Mouse (Mus musculus) intestine, embryonic 14.5 days (tissue): Measurements from ENCODE around the gene Chst13. TPM values are rescaled to one million over a fixed set of nuclear protein-coding genes. Genes with fewer than 3 reads are reported as not detected.

Experiments
- ATAC-seq: fragments of 200-750 bp; cut with Nextera tagmentation; replicated peaks from 2 replicates; pipeline ENCODE4 v1.8.0; 2017; ENCODE audit warnings: low read depth, moderate number of reproducible peaks, moderate TSS enrichment, moderate library complexity; ENCODE audit not compliant: low FRiP score, low TSS enrichment
- DNase-seq: peaks from one replicate; pipeline ENCODE4 v3.0.0-alpha.2; 2018; ENCODE audit warnings: low spot score
- H3K27ac ChIP-seq: fragments of 300-500 bp; sonication (generic); 2 replicates; pipeline ENCODE4 v1.5.1; 2014; ENCODE audit warnings: low read depth, mild to moderate bottlenecking, control low read depth
- H3K27me3 ChIP-seq: fragments of 300-500 bp; sonication (generic); replicated peaks from 2 replicates; pipeline ENCODE4 v1.6.1; 2014; ENCODE audit warnings: low read length, control low read depth; ENCODE audit not compliant: control insufficient read depth, insufficient read depth
- H3K36me3 ChIP-seq: fragments of 300-500 bp; sonication (generic); 2 replicates; pipeline ENCODE4 v1.6.1; 2014; ENCODE audit warnings: low read length, control low read depth; ENCODE audit not compliant: control insufficient read depth, insufficient read depth
- H3K4me1 ChIP-seq: fragments of 300-500 bp; sonication (generic); replicated peaks from 2 replicates; pipeline ENCODE4 v1.6.1; 2014; ENCODE audit warnings: low read length, control low read depth, mixed read lengths; ENCODE audit not compliant: control insufficient read depth, insufficient read depth
- H3K4me2 ChIP-seq: fragments of 300-500 bp; sonication (generic); 2 replicates; pipeline ENCODE4 v1.6.1; 2014; ENCODE audit warnings: low read length
- H3K4me3 ChIP-seq: fragments of 300-500 bp; sonication (generic); 2 replicates; pipeline ENCODE4 v1.5.1; 2014; ENCODE audit warnings: low read depth, low read length, control low read depth, mixed read lengths
- H3K9ac ChIP-seq: fragments of 300-500 bp; sonication (generic); 2 replicates; pipeline ENCODE4 v1.6.1; 2014; ENCODE audit warnings: mild to moderate bottlenecking, low read length
- H3K9me3 ChIP-seq: fragments of 300-500 bp; sonication (generic); 2 replicates; pipeline ENCODE4 v1.6.1; 2016; ENCODE audit warnings: low read length, control low read depth; ENCODE audit not compliant: control insufficient read depth
- WGBS: fragments of 180-500 bp; shearing (Covaris S2); extraction: QIAGEN DNeasy Blood & Tissue Kit; methylation state at CpG from one replicate; pipeline ENCODE4 v1.1.7; 2014; 5-methylcytosine and 5-hydroxymethylcytosine counted together
- polyA plus RNA-seq: library from polyadenylated mRNA; unstranded; fragments of >200 nt; fragmentation: Nextera tagmentation; extraction: Ambion mirVana; gene quantifications from 2 replicates; pipeline ENCODE4 v1.2.1, GENCODE M21; 2014

Chst13 gene
- polyA plus RNA-seq, 1 experiment from 2014 or later: 0.46 TPM

DNA sequence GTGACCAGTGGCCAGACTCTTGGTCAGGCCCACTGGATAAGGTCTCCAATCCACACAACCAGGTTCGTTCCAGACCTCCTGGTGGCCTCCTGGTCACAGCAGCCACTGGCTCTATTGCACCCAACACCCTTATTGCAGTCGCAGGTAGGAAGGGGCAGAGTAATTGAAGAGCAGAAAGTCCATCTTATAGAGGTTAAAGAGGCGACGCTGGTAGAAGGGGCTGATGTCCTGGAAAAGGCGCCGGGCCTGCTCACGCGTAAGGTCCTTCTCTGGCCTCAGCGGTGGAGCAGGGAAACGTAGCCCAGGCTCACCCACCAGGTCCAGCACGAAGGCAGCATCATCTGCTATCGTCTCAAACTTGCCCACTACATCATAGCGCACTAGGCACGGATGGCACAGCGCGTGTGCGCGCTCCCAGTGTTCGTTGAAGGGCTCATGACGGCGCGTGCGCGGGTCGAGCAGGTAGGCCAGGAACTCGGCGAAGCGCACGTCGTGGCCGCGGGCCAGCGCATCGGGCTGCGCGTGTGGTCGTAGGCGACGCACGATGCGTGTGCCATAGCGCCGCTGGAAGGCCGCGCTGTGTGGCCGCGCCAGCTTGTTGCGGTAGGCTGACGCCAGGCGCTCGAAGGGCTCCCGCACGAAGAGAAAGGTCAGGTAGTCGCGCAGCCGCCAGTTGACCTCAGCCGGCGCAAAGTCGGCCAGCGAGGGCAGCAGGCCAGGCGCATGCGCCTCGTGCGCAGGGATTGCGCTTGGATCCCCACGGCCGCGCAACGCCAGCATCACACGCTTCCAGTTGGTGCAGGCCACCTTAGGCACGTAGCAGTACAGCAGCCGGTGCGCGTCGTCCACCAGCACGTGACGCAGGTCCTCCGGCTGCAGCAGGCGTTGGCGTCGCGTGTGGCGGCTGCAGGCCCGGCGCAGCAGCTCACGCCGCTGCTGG lies 15.9 kb downstream of the Chst13 start:
- Histone ChIP-seq H3K36me3 (no peaks in the 10 kb centered on the region), H3K4me3 (no peak overlapping the region), H3K9ac (no peak overlapping the region), H3K4me2 (no peak overlapping the region), H3K9me3 (peaks cover 6% of the 10 kb centered on the region; the same call in 1 of the 2 replicates), H3K27me3 (no peaks in the 10 kb centered on the region), H3K4me1 (no peaks in the 10 kb centered on the region), H3K27ac (no peak overlapping the region)
- DNase-seq: no peak
- no peak for ATAC-seq
- 83% methylated on average over 87 of the region's 87 CpGs for WGBS

DNA sequence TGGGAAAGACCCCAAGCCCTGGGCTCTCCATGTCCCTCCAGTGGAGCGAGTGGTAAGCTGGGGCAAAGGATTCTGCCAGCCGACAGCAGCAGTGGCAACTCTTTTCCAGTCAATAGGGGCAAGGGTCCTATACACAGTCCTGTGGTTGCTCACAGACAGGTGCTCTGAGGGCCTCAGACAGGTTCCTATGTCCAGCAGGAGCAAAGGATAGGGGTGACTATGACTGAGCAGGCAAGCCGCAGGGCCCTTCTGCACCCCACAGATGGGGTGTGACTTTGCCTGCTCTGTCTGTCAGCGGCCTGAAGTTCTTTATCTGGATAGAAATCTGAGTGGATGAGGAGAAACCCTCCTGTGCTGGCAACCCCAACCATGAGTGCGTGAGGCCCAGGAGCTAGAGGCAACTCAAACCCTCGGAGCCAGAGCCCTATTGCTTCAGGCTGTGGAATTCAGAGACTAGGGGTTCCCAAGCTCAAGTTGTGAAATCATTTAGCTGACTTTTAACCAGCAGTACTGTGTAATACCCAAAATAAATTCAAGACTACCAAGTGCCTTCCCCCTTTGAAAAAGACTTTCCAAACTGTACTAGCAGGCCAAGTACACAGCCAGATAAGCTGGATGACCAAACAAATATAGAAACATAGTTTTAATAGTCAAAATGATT lies 18.5 kb downstream of the Chst13 start:
- Histone ChIP-seq H3K27me3 (no peaks in the 10 kb centered on the region), H3K27ac (no peak overlapping the region), H3K4me1 (no peaks in the 10 kb centered on the region), H3K9me3 (peaks cover 6% of the 10 kb centered on the region; the same call in 1 of the 2 replicates), H3K4me2 (no peak overlapping the region), H3K9ac (no peak overlapping the region), H3K4me3 (no peak overlapping the region), H3K36me3 (no peaks in the 10 kb centered on the region)
- 83% methylated on average over 6 of the region's 6 CpGs for WGBS
- no peak for ATAC-seq
- DNase-seq: no peak

DNA sequence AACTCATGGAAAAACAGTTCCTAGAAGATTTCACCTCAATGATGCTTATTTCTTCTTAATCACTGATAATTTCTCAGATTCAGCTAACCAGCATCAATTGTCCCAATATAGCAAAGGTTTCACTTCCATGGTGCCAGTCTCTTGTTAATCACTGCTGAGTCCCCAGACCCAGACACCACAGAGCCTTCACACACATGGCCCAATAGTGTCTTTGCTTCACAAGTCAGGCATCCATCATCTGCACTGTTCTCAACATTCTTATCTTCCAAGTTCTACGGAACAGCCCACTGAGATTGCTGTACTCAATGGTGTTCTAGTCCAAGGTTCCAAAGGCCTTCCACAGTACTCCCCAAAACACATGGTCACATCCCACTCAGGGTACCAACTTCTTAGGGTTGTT lies 24.1 kb downstream of the Chst13 start, which contains the start of gene BC048671:
TSS of gene BC048671 (plus strand) at position 301 of the 400 bp plus-strand sequence.
- no peaks in the 10 kb centered on the region for H3K4me1 ChIP-seq
- H3K9ac ChIP-seq: no peak within 1 kb of the TSS
- H3K4me2 ChIP-seq: no peak within 1 kb of the TSS
- DNase-seq (no peak), ATAC-seq (no peak)
- no peak within 1 kb of the TSS for H3K4me3 ChIP-seq
- H3K36me3 ChIP-seq: no peaks in the 10 kb centered on the region
- WGBS: 91% methylated on average over 1 of the region's 1 CpGs
- no peaks in the 10 kb centered on the region for H3K9me3 ChIP-seq
- H3K27ac ChIP-seq: no peak within 1 kb of the TSS
- no peaks in the 10 kb centered on the region for H3K27me3 ChIP-seq

DNA sequence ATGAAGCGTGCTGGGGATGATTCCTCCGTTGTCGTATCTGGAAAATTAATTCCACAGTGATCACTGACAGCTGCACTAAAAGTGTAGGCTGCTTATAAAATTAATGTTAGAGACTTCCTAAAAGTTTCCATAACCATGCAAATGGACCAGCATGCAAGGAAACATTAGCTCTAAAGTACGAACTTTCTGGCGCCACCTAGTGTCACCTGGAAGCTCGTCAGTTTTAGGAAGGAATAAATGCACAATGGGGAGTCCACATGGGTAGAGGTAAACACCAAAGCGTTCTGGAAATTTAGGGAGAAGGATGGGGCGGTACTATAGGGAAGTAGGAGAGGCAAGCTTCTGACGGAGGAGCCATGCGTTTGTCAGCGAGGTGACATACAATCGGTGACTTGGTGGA lies 36.7 kb downstream of the Chst13 start:
- H3K27ac ChIP-seq: no peak overlapping the region
- no peaks in the 10 kb centered on the region for H3K36me3 ChIP-seq
- H3K9me3 ChIP-seq: no peaks in the 10 kb centered on the region
- DNase-seq (no peak), ATAC-seq (no peak)
- WGBS: 52% methylated on average over 12 of the region's 12 CpGs
- no peak overlapping the region for H3K9ac ChIP-seq
- no peak overlapping the region for H3K4me2 ChIP-seq
- no peaks in the 10 kb centered on the region for H3K27me3 ChIP-seq
- no peaks in the 10 kb centered on the region for H3K4me1 ChIP-seq
- H3K4me3 ChIP-seq: no peak overlapping the region

Other genes starting within 250 kb of the Chst13 start
- not detected in 2 replicates for gene Vmn1r49, start 246.7 kb downstream of the Chst13 start, polyA plus RNA-seq
- not detected in 2 replicates for gene Vmn1r50, start 223.8 kb downstream of the Chst13 start, polyA plus RNA-seq
- 0.04 TPM in 1 of 2 replicates, not detected in the other for gene Vmn1r51, start 202.6 kb downstream of the Chst13 start, polyA plus RNA-seq
- gene Vmn1r52, start 150.4 kb downstream of the Chst13 start, polyA plus RNA-seq: not detected in 2 replicates
- gene V1ra8, start 122.4 kb downstream of the Chst13 start, polyA plus RNA-seq: not detected in 2 replicates
- not detected in 2 replicates for gene Vmn1r53, start 100.7 kb downstream of the Chst13 start, polyA plus RNA-seq
- not detected in 2 replicates for gene Vmn1r54, start 78.9 kb downstream of the Chst13 start, polyA plus RNA-seq
- not detected in 2 replicates for gene BC048671, start 24.0 kb downstream of the Chst13 start, polyA plus RNA-seq
- not detected in 2 replicates for gene Uroc1, start 8.1 kb upstream of the Chst13 start, polyA plus RNA-seq
- gene Zxdc, start 44.3 kb upstream of the Chst13 start, polyA plus RNA-seq: 9.7 and 9.9 TPM in 2 replicates
- 0.46 TPM in 2 replicates for gene Cfap100, start 103.6 kb upstream of the Chst13 start, polyA plus RNA-seq
- 3.0 and 5.1 TPM in 2 replicates for gene Klf15, start 137.4 kb upstream of the Chst13 start, polyA plus RNA-seq
- 5.2 and 7.8 TPM in 2 replicates for gene Aldh1l1, start 161.2 kb upstream of the Chst13 start, polyA plus RNA-seq